9 mouse cellular contexts compared by ENCODE assay signal in the genomic region with DNA sequence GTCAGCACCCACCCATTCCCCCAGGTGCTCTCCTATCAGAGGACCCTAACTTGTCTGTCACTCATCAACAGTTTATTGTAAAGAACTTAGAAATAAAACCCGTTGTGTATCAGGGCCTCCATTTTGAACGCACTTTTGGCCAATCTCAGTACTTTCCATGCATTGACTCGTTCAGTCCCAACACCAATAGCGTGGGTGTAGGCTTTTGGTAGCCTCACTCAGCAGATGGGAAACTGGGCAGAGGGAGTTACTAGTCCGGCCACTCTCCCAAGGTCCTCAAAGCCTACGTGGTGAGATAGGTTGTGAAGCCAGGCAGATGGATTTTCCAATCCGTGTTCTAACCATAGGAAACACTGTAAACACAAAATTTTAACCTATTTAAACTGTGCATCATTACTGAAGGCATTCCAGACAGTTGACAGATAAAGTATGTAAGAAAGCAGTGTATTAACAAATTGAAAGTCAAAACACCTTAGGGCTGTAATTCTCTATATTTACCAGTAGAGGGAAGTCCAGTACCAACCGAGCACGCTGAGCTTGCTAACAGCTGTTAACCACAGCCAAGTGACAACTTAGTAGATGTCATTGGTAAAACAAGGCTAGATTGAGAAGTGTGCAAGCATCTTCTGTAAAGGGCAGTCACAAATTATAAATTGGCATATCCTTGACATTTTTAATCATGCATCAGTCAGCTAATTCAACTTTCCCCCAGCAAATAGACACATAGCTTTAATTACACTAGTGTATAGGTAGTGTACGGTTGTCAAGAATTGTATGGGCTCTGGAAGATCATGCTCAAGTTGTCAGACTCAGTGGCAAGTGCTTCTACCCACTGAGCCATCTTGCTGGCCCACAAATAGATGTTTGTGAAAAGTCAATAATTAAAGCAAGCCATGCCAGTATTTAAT. TPM values are rescaled to one million over a fixed set of nuclear protein-coding genes. Genes with fewer than 3 reads are reported as not detected.
DNase-seq lines count a peak whose midpoint lies in the region; ATAC-seq and TF ChIP-seq lines count a peak whose summit lies in the region.
"Had no signal": no experiment of that assay in that cellular context is flagged by ENCODE, and none has a peak within 500 bp of the region (broad histone marks: within the 10 kb centered on the region; RNA-seq: fewer than 3 reads in every experiment).

No protein-coding gene starts in this region.

- no peak for ATAC-seq in heart, embryonic 11.5 days (replicated peaks; ENCODE audit: insufficient number of reproducible peaks, low FRiP score, low TSS enrichment)
- no peak for ATAC-seq in liver, embryonic 14.5 days (ENCODE audit: insufficient read depth)

- peak; percentile 60 for TF ChIP-seq CTCF in liver, embryonic 14.5 days (IDR thresholded peaks at IDR 0.05; ENCODE audit: low read depth)

- H3K4me3 ChIP-seq in heart, embryonic 11.5 days (ENCODE audit: low read depth, low read length) = no peak overlapping the region
- no peak overlapping the region for H3K4me3 ChIP-seq in liver, embryonic 14.5 days (ENCODE audit: insufficient read depth in 1 of 2, low read depth in 2 of 2, low read length in 2 of 2)
- H3K4me3 ChIP-seq: liver, embryonic 13.5 days had no signal

- H3K36me3 ChIP-seq in heart, embryonic 11.5 days (ENCODE audit: control insufficient read depth, insufficient read depth, low read length) = peaks cover 6% of the 10 kb centered on the region; the same call in 1 of the 2 replicates
- peaks cover 30% of the 10 kb centered on the region for H3K36me3 ChIP-seq in liver, embryonic 14.5 days (replicated peaks; ENCODE audit: control insufficient read depth, insufficient read depth, low read depth)
- H3K36me3 ChIP-seq in splenic B cell, adult 2 months (ENCODE audit: control insufficient read depth, insufficient read depth, low read length, poor library complexity, severe bottlenecking) = no peaks in the 10 kb centered on the region

- H3K27ac ChIP-seq in heart, embryonic 11.5 days (ENCODE audit: low read depth, low read length) = no peak overlapping the region
- no peak overlapping the region for H3K27ac ChIP-seq in liver, embryonic 14.5 days
- H3K27ac ChIP-seq: liver, embryonic 13.5 days had no signal

- no peak overlapping the region for H3K4me2 ChIP-seq in heart, embryonic 11.5 days
- no peak overlapping the region for H3K4me2 ChIP-seq in liver, embryonic 14.5 days (ENCODE audit: low read depth)
- H3K4me2 ChIP-seq: liver, embryonic 13.5 days had no signal

- no peaks in the 10 kb centered on the region for H3K27me3 ChIP-seq in heart, embryonic 11.5 days (ENCODE audit: control insufficient read depth, insufficient read depth, low read length)
- no peaks in the 10 kb centered on the region for H3K27me3 ChIP-seq in liver, embryonic 14.5 days (ENCODE audit: control insufficient read depth, insufficient read depth, low read length)
- H3K27me3 ChIP-seq in splenic B cell, adult 2 months (ENCODE audit: control insufficient read depth, insufficient read depth, low read length, poor library complexity, severe bottlenecking) = no peaks in the 10 kb centered on the region
- H3K27me3 ChIP-seq: liver, embryonic 13.5 days had no signal

- no peak for TF ChIP-seq EP300 in liver, embryonic 14.5 days (IDR thresholded peaks at IDR 0.05; ENCODE audit: low read depth)

- no peaks in the 10 kb centered on the region for H3K9me3 ChIP-seq in heart, embryonic 11.5 days (replicated peaks; ENCODE audit: control insufficient read depth, low read length)
- no peaks in the 10 kb centered on the region for H3K9me3 ChIP-seq in liver, embryonic 14.5 days (ENCODE audit: control insufficient read depth, low read length)
- H3K9me3 ChIP-seq: liver, embryonic 13.5 days had no signal

- DNase-seq in heart, postnatal 10 days = peak; percentile 22 to 38
- peak; percentile 50 for DNase-seq in CD4-positive helper T cell, adult 2 months (ENCODE audit: low read depth, low spot score)
- DNase-seq in ZHBTc4 (ENCODE audit: low read depth, low spot score) = peak; percentile 56
- DNase-seq in liver, embryonic 14.5 days (ENCODE audit: low read depth in 3 of 3, low spot score in 3 of 3) = peak in 1 of 3 experiments; percentile 10
- peak; percentile 67 for DNase-seq in splenic B cell, adult 2 months (ENCODE audit: low read depth, low spot score)
- DNase-seq in layer of hippocampus, postnatal 10 days (ENCODE audit: low spot score in 2 of 2) = no peak
- no peak for DNase-seq in urinary bladder, postnatal 36 days (ENCODE audit: low spot score in 2 of 2)
- DNase-seq: liver, embryonic 13.5 days had no signal

- intact Hi-C loops in heart, postnatal 10 days (cut with DNase I) = loop anchor here (2.0 kb wide), 1 partner anchor 567 kb away; no protein-coding TSS in a partner anchor

- 60% methylated on average over 10 of the region's 10 CpGs for WGBS in heart, embryonic 11.5 days (ENCODE audit: insufficient replicate concordance)
- 59% methylated on average over 10 of the region's 10 CpGs for WGBS in liver, embryonic 14.5 days (ENCODE audit: insufficient replicate concordance)

- no peak overlapping the region for H3K9ac ChIP-seq in heart, embryonic 11.5 days (ENCODE audit: low read depth, low read length)
- H3K9ac ChIP-seq in liver, embryonic 14.5 days (replicated peaks) = no peak overlapping the region
- H3K9ac ChIP-seq: liver, embryonic 13.5 days had no signal

- no peaks in the 10 kb centered on the region for H3K4me1 ChIP-seq in heart, embryonic 11.5 days (ENCODE audit: control insufficient read depth, insufficient read depth, low read length)
- H3K4me1 ChIP-seq in liver, embryonic 14.5 days (replicated peaks; ENCODE audit: control insufficient read depth in 2 of 2, insufficient read depth in 2 of 2, low read length in 1 of 2) = no peaks in the 10 kb centered on the region
- H3K4me1 ChIP-seq: liver, embryonic 13.5 days had no signal

RNA-seq across cellular contexts. Expression of a gene that starts 14.2 kb away (rescaled TPM):
- 1 to 10 TPM; 2.4 to 2.5 TPM for total RNA-seq in heart, postnatal 10 days (2021)
- 1.5 and 2.1 TPM in 2 replicates for polyA plus RNA-seq in heart, embryonic 11.5 days (2014; fragmentation: Nextera tagmentation; extraction: Ambion mirVana)
- polyA plus RNA-seq in liver, embryonic 14.5 days (2012; rRNA removed) = 9.6 and 13.3 TPM in 2 replicates
- polyA plus RNA-seq in liver, embryonic 14.5 days (2014; fragmentation: Nextera tagmentation; extraction: Ambion mirVana) = 1.8 and 2.4 TPM in 2 replicates
- total RNA-seq in layer of hippocampus, postnatal 10 days (2021) = 1 to 10 TPM in 1 of 2 experiments, under 1 TPM in 1; 0.71 to 2.1 TPM

RNA-seq across cellular contexts. Expression of a gene that starts 49.5 kb away (rescaled TPM):
- 10 to 100 TPM; 86.4 to 96.1 TPM for total RNA-seq in heart, postnatal 10 days (2021)
- 94.9 and 96.1 TPM in 2 replicates for polyA plus RNA-seq in heart, embryonic 11.5 days (2014; fragmentation: Nextera tagmentation; extraction: Ambion mirVana)
- polyA plus RNA-seq in liver, embryonic 14.5 days (2012; rRNA removed) = 17.5 and 35.3 TPM in 2 replicates
- polyA plus RNA-seq in liver, embryonic 14.5 days (2014; fragmentation: Nextera tagmentation; extraction: Ambion mirVana) = 46.1 and 48.0 TPM in 2 replicates
- 100 to 1,000 TPM; 123 to 140 TPM for total RNA-seq in layer of hippocampus, postnatal 10 days (2021)

Comparison
In these comparisons a context has a peak if more than half of its experiments do, and no peak if none do; other contexts are left out.
1. DNase-seq: peak in heart, postnatal 10 days (2 of 2), CD4-positive helper T cell, adult 2 months (single experiment), ZHBTc4 (single experiment) and splenic B cell, adult 2 months (single experiment); none in layer of hippocampus, postnatal 10 days (0 of 2) and urinary bladder, postnatal 36 days (0 of 2).